Mouse (Mus musculus) MEL (cell line): ENCODE measurements around the gene Nup214.

Source experiments
- CHD2 ChIP-seq: IDR thresholded peaks from 2 replicates; pipeline ENCODE4 v1.6.1; 2011; ENCODE audit warnings: low read length, improper control_type of control experiment
- CTCF ChIP-seq, 3 experiments: IDR thresholded peaks in 2 of 3; conservative IDR thresholded peaks in 1 of 3; 2 replicates each; pipeline ENCODE4 v1.5.1; 2011 to 2012; ENCODE audit warnings: low read length in 3 of 3, low read depth in 2 of 3, mild to moderate bottlenecking in 2 of 3, improper control_type of control experiment in 1 of 3, inconsistent platforms in 1 of 3, mixed read lengths in 1 of 3, moderate library complexity in 1 of 3; ENCODE audit not compliant: control insufficient read depth in 1 of 3, insufficient read depth in 1 of 3, poor library complexity in 1 of 3, severe bottlenecking in 1 of 3
- E2F4 ChIP-seq: IDR thresholded peaks from 2 replicates; pipeline ENCODE4 v1.6.1; 2011; ENCODE audit warnings: low read depth, low read length, improper control_type of control experiment, borderline replicate concordance
- MAFK ChIP-seq: IDR thresholded peaks from 2 replicates; pipeline ENCODE4 v1.6.1; 2011; ENCODE audit warnings: low read depth, mild to moderate bottlenecking, low read length, improper control_type of control experiment, borderline replicate concordance
- MEF2A ChIP-seq: IDR thresholded peaks from 2 replicates; pipeline ENCODE4 v1.6.1; 2014; ENCODE audit warnings: low read depth, mild to moderate bottlenecking, inconsistent platforms, low read length, improper control_type of control experiment; ENCODE audit not compliant: poor library complexity, insufficient replicate concordance, severe bottlenecking; ENCODE audit errors: extremely low read depth
- POLR2A ChIP-seq, 2 experiments: IDR thresholded peaks; 2 replicates each; pipeline ENCODE4 v1.6.1; 2011 to 2012; ENCODE audit warnings: low read length in 2 of 2, mild to moderate bottlenecking in 2 of 2, control low read depth in 1 of 2, improper control_type of control experiment in 1 of 2, low read depth in 1 of 2, moderate library complexity in 1 of 2; ENCODE audit not compliant: control insufficient read depth in 1 of 2, insufficient read depth in 1 of 2, poor library complexity in 1 of 2
- POLR2AphosphoS5 ChIP-seq: IDR thresholded peaks from 2 replicates; pipeline ENCODE4 v1.6.1; 2012; ENCODE audit warnings: low read depth, borderline replicate concordance, mild to moderate bottlenecking, inconsistent platforms, low read length, moderate library complexity, mixed read lengths
- RAD21 ChIP-seq: IDR thresholded peaks from 2 replicates; pipeline ENCODE4 v1.6.1; 2011; ENCODE audit warnings: mild to moderate bottlenecking, low read depth, low read length, improper control_type of control experiment
- USF1 ChIP-seq: IDR thresholded peaks from 2 replicates; pipeline ENCODE4 v1.6.1; 2014; ENCODE audit warnings: low read depth, mild to moderate bottlenecking, inconsistent platforms, low read length, improper control_type of control experiment, moderate library complexity

GRCm38 (mm10) chr2:31963491-31963890 lies 10.7 kb upstream of the Nup214 start:
- no peak for TF ChIP-seq CHD2
- TF ChIP-seq POLR2A (IDR thresholded peaks at IDR 0.05; ENCODE audit: control insufficient read depth in 1 of 2, insufficient read depth in 1 of 2, low read depth in 1 of 2, low read length in 2 of 2, poor library complexity in 1 of 2) = no peak
- no peak for TF ChIP-seq MEF2A
- TF ChIP-seq POLR2AphosphoS5 = no peak
- no peak for TF ChIP-seq CTCF (IDR thresholded peaks at IDR 0.05 in 2 of 3, conservative IDR thresholded peaks at IDR 0.05 in 1 of 3; ENCODE audit: control insufficient read depth in 1 of 3, insufficient read depth in 1 of 3, low read depth in 2 of 3, low read length in 3 of 3, poor library complexity in 1 of 3, severe bottlenecking in 1 of 3)
- no peak for TF ChIP-seq USF1
- no peak for TF ChIP-seq MAFK
- no peak for TF ChIP-seq E2F4
- TF ChIP-seq RAD21 = no peak
